Mouse (Mus musculus) MEL (cell line): ENCODE data around the gene 6030452D12Rik.

ENCODE experiments used
- CTCF ChIP-seq, 3 experiments: IDR thresholded peaks in 2 of 3; conservative IDR thresholded peaks in 1 of 3; 2 replicates each; pipeline ENCODE4 v1.5.1; 2011 to 2012; ENCODE audit warnings: low read length in 3 of 3, low read depth in 2 of 3, mild to moderate bottlenecking in 2 of 3, improper control_type of control experiment in 1 of 3, inconsistent platforms in 1 of 3, mixed read lengths in 1 of 3, moderate library complexity in 1 of 3; ENCODE audit not compliant: control insufficient read depth in 1 of 3, insufficient read depth in 1 of 3, poor library complexity in 1 of 3, severe bottlenecking in 1 of 3
- HCFC1 ChIP-seq: IDR thresholded peaks from 2 replicates; pipeline ENCODE4 v1.6.1; 2012; ENCODE audit warnings: low read depth, mild to moderate bottlenecking, inconsistent platforms, low read length, improper control_type of control experiment, moderate library complexity
- NRF1 ChIP-seq: IDR thresholded peaks from 2 replicates; pipeline ENCODE4 v1.6.1; 2014; ENCODE audit warnings: low read depth, mild to moderate bottlenecking, inconsistent platforms, low read length, improper control_type of control experiment, moderate library complexity; ENCODE audit not compliant: poor library complexity, insufficient read depth, severe bottlenecking

DNA sequence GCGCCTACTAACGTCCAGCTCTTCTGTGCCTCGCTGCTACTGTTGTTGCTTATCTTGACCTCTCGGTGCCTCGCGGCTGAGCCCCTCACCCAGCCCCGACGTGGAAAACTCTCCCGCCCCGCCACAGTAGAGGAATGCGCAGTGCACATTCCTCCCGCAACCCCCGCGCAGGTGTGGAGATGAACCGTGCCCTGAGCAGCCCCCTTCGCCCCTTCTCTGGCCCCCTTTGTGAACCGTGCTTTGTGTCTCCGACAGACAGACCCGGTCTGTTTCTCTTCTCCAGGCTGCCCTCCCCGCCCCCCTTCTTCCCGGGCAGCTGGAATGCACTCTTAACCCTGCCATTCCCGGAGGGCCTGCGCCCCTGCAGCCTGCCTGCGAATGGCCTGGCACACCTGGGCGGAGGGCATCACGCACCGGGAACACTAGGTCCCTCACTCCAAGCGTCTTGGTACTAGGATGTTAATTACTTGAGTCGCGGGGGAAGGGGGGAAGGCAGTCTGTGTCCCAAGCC is 11.3 kb downstream of the 6030452D12Rik start:
- TF ChIP-seq CTCF (IDR thresholded peaks at IDR 0.05 in 2 of 3, conservative IDR thresholded peaks at IDR 0.05 in 1 of 3; ENCODE audit: control insufficient read depth in 1 of 3, insufficient read depth in 1 of 3, low read depth in 2 of 3, low read length in 3 of 3, poor library complexity in 1 of 3, severe bottlenecking in 1 of 3), result no peak
- TF ChIP-seq NRF1, result no peak
- TF ChIP-seq HCFC1, result no peak
